Mouse (Mus musculus) regulatory T cell (primary cell): ENCODE results near the gene Hist1h3a.

ENCODE experiments used
- in situ Hi-C: fragments of 300-600 bp; cut with MboI, MseI; formaldehyde crosslinking; loops from one replicate; pipeline ENCODE4 v1.15.1; 2025; ENCODE audit warnings: high pct_unique_total_duplicates

The Hist1h3a gene

GRCm38 (mm10) chr13:23759916-23760239 lies 2.3 kb downstream of the Hist1h3a start:
- in situ Hi-C loops = loop anchor here (25.0 kb wide), 2 partner anchors 852 to 1027 kb away; no protein-coding TSS in a partner anchor

GRCm38 (mm10) chr13:23759251-23759771 lies 2.9 kb downstream of the Hist1h3a start:
- in situ Hi-C loops = loop anchor here (25.0 kb wide), 2 partner anchors 853 to 1028 kb away; no protein-coding TSS in a partner anchor

GRCm38 (mm10) chr13:23757921-23758320 lies 4.3 kb downstream of the Hist1h3a start:
- in situ Hi-C loops = loop anchor here (25.0 kb wide), 2 partner anchors 854 to 1029 kb away; no protein-coding TSS in a partner anchor

GRCm38 (mm10) chr13:23757211-23757773 lies 4.9 kb downstream of the Hist1h3a start:
- in situ Hi-C loops = loop anchor here (25.0 kb wide), 2 partner anchors 855 to 1030 kb away; no protein-coding TSS in a partner anchor

GRCm38 (mm10) chr13:23756790-23757189 lies 5.4 kb downstream of the Hist1h3a start, which contains the start of gene Hist1h4b:
TSS of gene Hist1h4b (plus strand) at chr13:23757013.
- in situ Hi-C loops = loop anchor here (25.0 kb wide), 2 partner anchors 856 to 1031 kb away; no protein-coding TSS in a partner anchor

GRCm38 (mm10) chr13:23755000-23755399 lies 7.2 kb downstream of the Hist1h3a start:
- in situ Hi-C loops = loop anchor here (25.0 kb wide), 2 partner anchors 857 to 1032 kb away; no protein-coding TSS in a partner anchor

GRCm38 (mm10) chr13:23753314-23754078 lies 8.7 kb downstream of the Hist1h3a start:
- in situ Hi-C loops = loop anchor here (25.0 kb wide), 2 partner anchors 859 to 1034 kb away; no protein-coding TSS in a partner anchor

- in situ Hi-C loops = loop anchor here (25.0 kb wide), 2 partner anchors 860 to 1035 kb away; no protein-coding TSS in a partner anchor
These were observed 9.4 kb downstream of the Hist1h3a start for GRCm38 (mm10) chr13:23752742-23753172.

- in situ Hi-C loops = loop anchor here (25.0 kb wide), 2 partner anchors 860 to 1035 kb away; no protein-coding TSS in a partner anchor
These were observed 10.0 kb downstream of the Hist1h3a start, which contains the start of gene Hist1h3b for GRCm38 (mm10) chr13:23752067-23752741. TSS of gene Hist1h3b (plus strand) at chr13:23752267.

- in situ Hi-C loops = loop anchor here (25.0 kb wide), 2 partner anchors 861 to 1036 kb away; no protein-coding TSS in a partner anchor
These were observed 10.7 kb downstream of the Hist1h3a start for GRCm38 (mm10) chr13:23751478-23751956.

- in situ Hi-C loops = loop anchor here (25.0 kb wide), 2 partner anchors 861 to 1036 kb away; no protein-coding TSS in a partner anchor
These were observed 11.2 kb downstream of the Hist1h3a start, which contains the start of gene Hist1h2ab for GRCm38 (mm10) chr13:23750839-23751477. TSS of gene Hist1h2ab (plus strand) at chr13:23751126.

GRCm38 (mm10) chr13:23749563-23750121 lies 12.5 kb downstream of the Hist1h3a start:
- in situ Hi-C loops = loop anchor here (5.0 to 25.0 kb wide), 5 partner anchors 167 to 1962 kb away; partner anchors contain the start of genes Hist1h1b, Hist1h2ah, Hist1h2an and Hist1h2bk

GRCm38 (mm10) chr13:23747892-23748288 lies 14.3 kb downstream of the Hist1h3a start:
- in situ Hi-C loops = loop anchor here (5.0 to 25.0 kb wide), 3 partner anchors 166 to 1961 kb away; partner anchors contain the start of genes Hist1h1b, Hist1h2ah, Hist1h2an and Hist1h2bk

GRCm38 (mm10) chr13:23747081-23747891 lies 14.9 kb downstream of the Hist1h3a start:
- in situ Hi-C loops = loop anchor here (5.0 to 25.0 kb wide), 3 partner anchors 165 to 1960 kb away; partner anchors contain the start of genes Hist1h1b, Hist1h2ah, Hist1h2an and Hist1h2bk

GRCm38 (mm10) chr13:23746201-23747080 lies 15.7 kb downstream of the Hist1h3a start, which contains the start of gene Hist1h2bb:
TSS of gene Hist1h2bb (plus strand) at chr13:23746734.
- in situ Hi-C loops = loop anchor here (5.0 to 25.0 kb wide), 3 partner anchors 164 to 1959 kb away; partner anchors contain the start of genes Hist1h1b, Hist1h2ah, Hist1h2an and Hist1h2bk

GRCm38 (mm10) chr13:23745381-23746161 lies 16.6 kb downstream of the Hist1h3a start, which contains the start of gene Hist1h3c:
TSS of gene Hist1h3c (minus strand) at chr13:23745602.
- in situ Hi-C loops = loop anchor here (5.0 to 25.0 kb wide), 3 partner anchors 163 to 1958 kb away; partner anchors contain the start of genes Hist1h1b, Hist1h2ah, Hist1h2an and Hist1h2bk
